Comparison of ENCODE assay signal across 23 mouse cellular contexts in the genomic region with DNA sequence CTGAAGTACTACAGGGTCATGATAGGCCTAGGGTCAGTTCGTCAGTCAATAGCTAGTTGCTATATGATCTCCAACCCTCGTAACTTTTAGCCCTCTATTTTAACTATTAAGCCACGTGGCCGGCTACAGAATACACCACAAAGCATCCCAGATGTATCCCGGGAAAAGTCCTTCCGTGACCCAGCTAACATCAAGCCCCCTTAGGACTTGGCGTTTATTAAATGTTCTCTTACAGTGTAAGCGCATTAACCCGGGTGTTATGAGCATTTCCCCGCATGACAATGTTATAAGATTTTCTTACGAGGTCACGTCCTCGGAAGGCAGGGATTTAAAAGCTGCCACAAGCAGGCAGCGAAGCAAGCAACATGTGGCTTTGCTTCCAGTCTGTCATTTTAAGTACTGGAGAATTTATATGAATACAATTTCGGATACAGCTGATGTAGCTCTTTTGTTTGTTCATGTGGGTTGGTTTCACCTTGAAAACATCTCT.
DNase-seq lines count a peak whose midpoint lies in the region; ATAC-seq lines count a peak whose summit lies in the region.
"Had no signal": no experiment of that assay in that cellular context is flagged by ENCODE, and none has a peak within 500 bp of the region (broad histone marks: within the 10 kb centered on the region; RNA-seq: fewer than 3 reads in every experiment).

No protein-coding gene starts in this region.

- ATAC-seq in limb, embryonic 13.5 days (ENCODE audit: low FRiP score, low read depth): no peak; the same call in 1 of the 2 replicates
- no peak for ATAC-seq in erythroid progenitor cell, adult 5-6 weeks (replicated peaks; ENCODE audit: low FRiP score, poor library complexity, severe bottlenecking)
- ATAC-seq: activated CD4-positive, CD25-positive, alpha-beta regulatory T cell, adult 4 months; forebrain, embryonic 15.5 days; Patski had no signal

- H3K27ac ChIP-seq in limb, embryonic 13.5 days: no peak overlapping the region
- H3K27ac ChIP-seq: embryonic facial prominence, embryonic 15.5 days; forebrain, embryonic 15.5 days; gastrocnemius, adult 2 months; heart, embryonic 13.5 days; hindbrain, embryonic 15.5 days had no signal

- no peak overlapping the region for H3K4me3 ChIP-seq in limb, embryonic 13.5 days
- H3K4me3 ChIP-seq: embryonic facial prominence, embryonic 15.5 days; erythroblast, embryonic 14.5 days; forebrain, embryonic 15.5 days; gastrocnemius, adult 2 months; heart, embryonic 13.5 days; hindbrain, embryonic 15.5 days had no signal

- H3K27me3 ChIP-seq in limb, embryonic 13.5 days: peaks cover 25% of the 10 kb centered on the region
- H3K27me3 ChIP-seq: CH12.LX; embryonic facial prominence, embryonic 15.5 days; forebrain, embryonic 15.5 days; heart, embryonic 13.5 days; hindbrain, embryonic 15.5 days had no signal

- WGBS in limb, embryonic 13.5 days: 11% methylated on average over 15 of the region's 15 CpGs

- peak overlapping the region; percentile 33 for H3K4me2 ChIP-seq in limb, embryonic 13.5 days (replicated peaks)
- H3K4me2 ChIP-seq: embryonic facial prominence, embryonic 15.5 days; forebrain, embryonic 15.5 days; heart, embryonic 13.5 days; hindbrain, embryonic 15.5 days had no signal

- DNase-seq in embryo, embryonic 11 days: peak; percentile 55
- no peak for DNase-seq in embryo, embryonic 10 days (ENCODE audit: low spot score)
- DNase-seq in 3T3-L1 (ENCODE audit: low read depth, low spot score): peak; percentile 5
- peak; percentile 60 for DNase-seq in forelimb bud, embryonic 11.5 days (ENCODE audit: low read depth, low spot score)
- no peak for DNase-seq in frontal cortex, postnatal 36 days (ENCODE audit: low spot score in 2 of 2)
- DNase-seq: adrenal gland, postnatal 14 days; cerebellum, adult 11-12 months; cerebellum, adult 9-10 months; cerebellum, postnatal 36 days; gastrocnemius, adult 2 months; gastrocnemius, postnatal 36 days; heart, adult 11 months; heart, postnatal 36 days had no signal

- no peaks in the 10 kb centered on the region for H3K9me3 ChIP-seq in limb, embryonic 13.5 days
- H3K9me3 ChIP-seq: embryonic facial prominence, embryonic 15.5 days; forebrain, embryonic 15.5 days; heart, embryonic 13.5 days; hindbrain, embryonic 15.5 days had no signal

- no peaks in the 10 kb centered on the region for H3K36me3 ChIP-seq in limb, embryonic 13.5 days
- H3K36me3 ChIP-seq: embryonic facial prominence, embryonic 15.5 days; forebrain, embryonic 15.5 days; heart, embryonic 13.5 days; hindbrain, embryonic 15.5 days had no signal

- H3K4me1 ChIP-seq in limb, embryonic 13.5 days: peaks cover 54% of the 10 kb centered on the region
- H3K4me1 ChIP-seq: forebrain, embryonic 15.5 days; heart, embryonic 13.5 days; hindbrain, embryonic 15.5 days had no signal

- no peak overlapping the region for H3K9ac ChIP-seq in limb, embryonic 13.5 days
- H3K9ac ChIP-seq: embryonic facial prominence, embryonic 15.5 days; forebrain, embryonic 15.5 days; heart, embryonic 13.5 days; hindbrain, embryonic 15.5 days had no signal

Comparison
In these comparisons a context has a peak if more than half of its experiments do, and no peak if none do; other contexts are left out.
1. DNase-seq: peak in embryo, embryonic 11 days (single experiment), 3T3-L1 (single experiment) and forelimb bud, embryonic 11.5 days (single experiment); none in embryo, embryonic 10 days (single experiment) and frontal cortex, postnatal 36 days (0 of 2).